Mouse (Mus musculus) CH12.LX (cell line): ENCODE measurements around the gene Nfe2l1. TPM values are rescaled to one million over a fixed set of nuclear protein-coding genes. Genes with fewer than 3 reads are reported as not detected.

Experiments used
- DNase-seq: peaks from one replicate; pipeline ENCODE4 v3.0.0-alpha.2; 2013; ENCODE audit errors: extremely low read depth
- H3K27ac ChIP-seq: 2 replicates; pipeline ENCODE4 v1.5.1; 2012; ENCODE audit warnings: low read depth, mild to moderate bottlenecking, control low read depth, moderate library complexity; ENCODE audit not compliant: insufficient read depth
- H3K27me3 ChIP-seq: replicated peaks from 2 replicates; pipeline ENCODE3; 2012; ENCODE audit warnings: inconsistent platforms
- H3K36me3 ChIP-seq, 2 experiments: replicated peaks in 1 of 2; 2 replicates each; pipeline versions ENCODE3 to v1.6.1; 2012; ENCODE audit warnings: inconsistent platforms in 1 of 2, low read length in 1 of 2, mild to moderate bottlenecking in 1 of 2, mixed read lengths in 1 of 2, moderate library complexity in 1 of 2; ENCODE audit not compliant: control insufficient read depth in 1 of 2, insufficient read depth in 1 of 2
- H3K4me1 ChIP-seq, 2 experiments: 2 replicates each; pipeline ENCODE4 v1.6.1; 2012; ENCODE audit warnings: inconsistent platforms in 1 of 2, moderate library complexity in 1 of 2; ENCODE audit not compliant: insufficient read depth in 2 of 2, control insufficient read depth in 1 of 2
- H3K4me2 ChIP-seq: 2 replicates; pipeline ENCODE4 v1.6.1; 2012; ENCODE audit warnings: low read depth, mild to moderate bottlenecking, control low read depth; ENCODE audit not compliant: poor library complexity, insufficient read depth, severe bottlenecking
- H3K4me3 ChIP-seq, 3 experiments: fragments of 150-350 bp in 1 of 3; sonication (generic) in 1 of 3; replicated peaks in 1 of 3; 2 replicates each; pipeline versions ENCODE3 to v1.5.1; 2011 to 2012; ENCODE audit warnings: low read depth in 2 of 3, low read length in 2 of 3, mild to moderate bottlenecking in 2 of 3, moderate library complexity in 2 of 3, control low read depth in 1 of 3, improper control_type of control experiment in 1 of 3, inconsistent platforms in 1 of 3, mixed read lengths in 1 of 3; ENCODE audit not compliant: poor library complexity in 1 of 3
- H3K79me2 ChIP-seq: replicated peaks from 2 replicates; pipeline ENCODE4 v1.6.1; 2012; ENCODE audit warnings: mild to moderate bottlenecking, moderate library complexity; ENCODE audit not compliant: control insufficient read depth, poor library complexity, insufficient read depth, severe bottlenecking; ENCODE audit errors: extremely low read depth
- H3K9ac ChIP-seq: 2 replicates; pipeline ENCODE4 v1.6.1; 2012; ENCODE audit warnings: low read depth, mild to moderate bottlenecking, control low read depth, moderate library complexity; ENCODE audit not compliant: insufficient read depth
- H3K9me3 ChIP-seq: replicated peaks from 2 replicates; pipeline ENCODE3; 2012; ENCODE audit warnings: low read length, inconsistent platforms, mixed read lengths
- CHD1 ChIP-seq: IDR thresholded peaks from 2 replicates; pipeline ENCODE4 v1.6.1; 2012; ENCODE audit warnings: low read depth, low read length, improper control_type of control experiment, inconsistent platforms
- CTCF ChIP-seq, 2 experiments: IDR thresholded peaks in 1 of 2; conservative IDR thresholded peaks in 1 of 2; 2 replicates each; pipeline ENCODE4 v1.5.1; 2011 to 2012; ENCODE audit warnings: low read depth in 2 of 2, low read length in 2 of 2, improper control_type of control experiment in 1 of 2, inconsistent platforms in 1 of 2, mild to moderate bottlenecking in 1 of 2, moderate library complexity in 1 of 2
- E2F4 ChIP-seq: IDR thresholded peaks from 2 replicates; pipeline ENCODE4 v1.6.1; 2011; ENCODE audit warnings: low read depth, low read length, improper control_type of control experiment; ENCODE audit not compliant: insufficient replicate concordance
- ELF1 ChIP-seq: IDR thresholded peaks from 2 replicates; pipeline ENCODE4 v1.6.1; 2014; ENCODE audit warnings: low read depth, mild to moderate bottlenecking, inconsistent platforms, low read length, improper control_type of control experiment
- EP300 ChIP-seq: IDR thresholded peaks from 2 replicates; pipeline ENCODE4 v1.6.1; 2011; ENCODE audit warnings: low read length, improper control_type of control experiment
- ETS1 ChIP-seq: conservative IDR thresholded peaks from 2 replicates; pipeline ENCODE4 v1.6.1; 2012; ENCODE audit warnings: low read depth, mild to moderate bottlenecking, inconsistent platforms, low read length, improper control_type of control experiment, moderate library complexity
- GABPA ChIP-seq: IDR thresholded peaks from 2 replicates; pipeline ENCODE4 v1.6.1; 2012; ENCODE audit warnings: low read depth, low read length, improper control_type of control experiment, inconsistent platforms; ENCODE audit not compliant: insufficient replicate concordance
- HCFC1 ChIP-seq: IDR thresholded peaks from 2 replicates; pipeline ENCODE4 v1.6.1; 2012; ENCODE audit warnings: low read depth, mild to moderate bottlenecking, inconsistent platforms, low read length, improper control_type of control experiment
- IRF4 ChIP-seq: IDR thresholded peaks from 2 replicates; pipeline ENCODE4 v1.6.1; 2014; ENCODE audit warnings: low read depth, mild to moderate bottlenecking, inconsistent platforms, low read length, improper control_type of control experiment
- JUN ChIP-seq: IDR thresholded peaks from 2 replicates; pipeline ENCODE4 v1.6.1; 2011; ENCODE audit warnings: low read depth, mild to moderate bottlenecking, low read length, improper control_type of control experiment, moderate library complexity; ENCODE audit not compliant: insufficient read depth
- JUND ChIP-seq: conservative IDR thresholded peaks from 2 replicates; pipeline ENCODE4 v1.6.1; 2011; ENCODE audit warnings: low read depth, low read length, improper control_type of control experiment
- KAT2A ChIP-seq: IDR thresholded peaks from 2 replicates; pipeline ENCODE4 v1.6.1; 2012; ENCODE audit warnings: low read length, improper control_type of control experiment, inconsistent platforms; ENCODE audit not compliant: insufficient replicate concordance
- MAX ChIP-seq: IDR thresholded peaks from 2 replicates; pipeline ENCODE4 v1.6.1; 2011; ENCODE audit warnings: low read length, improper control_type of control experiment
- MAZ ChIP-seq: IDR thresholded peaks from 2 replicates; pipeline ENCODE4 v1.6.1; 2012; ENCODE audit warnings: low read depth, mild to moderate bottlenecking, inconsistent platforms, low read length, improper control_type of control experiment, moderate library complexity
- MXI1 ChIP-seq: IDR thresholded peaks from 2 replicates; pipeline ENCODE4 v1.6.1; 2011; ENCODE audit warnings: mild to moderate bottlenecking, low read depth, low read length, improper control_type of control experiment
- MYC ChIP-seq: IDR thresholded peaks from 2 replicates; pipeline ENCODE4 v1.6.1; 2011; ENCODE audit warnings: low read depth, mild to moderate bottlenecking, improper control_type of control experiment, low read length
- NRF1 ChIP-seq: IDR thresholded peaks from 2 replicates; pipeline ENCODE4 v1.6.1; 2014; ENCODE audit warnings: low read depth, mild to moderate bottlenecking, inconsistent platforms, low read length, improper control_type of control experiment, moderate library complexity
- PAX5 ChIP-seq: IDR thresholded peaks from 2 replicates; pipeline ENCODE4 v1.6.1; 2012; ENCODE audit warnings: low read length, inconsistent platforms, mixed read lengths
- POLR2A ChIP-seq: IDR thresholded peaks from 2 replicates; pipeline ENCODE4 v1.6.1; 2011; ENCODE audit warnings: low read depth, mild to moderate bottlenecking, improper control_type of control experiment, low read length
- RAD21 ChIP-seq: IDR thresholded peaks from 2 replicates; pipeline ENCODE4 v1.6.1; 2011; ENCODE audit warnings: low read depth, mild to moderate bottlenecking, low read length, improper control_type of control experiment, moderate library complexity
- SIN3A ChIP-seq: IDR thresholded peaks from 2 replicates; pipeline ENCODE4 v1.6.1; 2012; ENCODE audit warnings: low read length, improper control_type of control experiment, inconsistent platforms
- SMC3 ChIP-seq: IDR thresholded peaks from 2 replicates; pipeline ENCODE4 v1.6.1; 2011; ENCODE audit warnings: low read depth, low read length, improper control_type of control experiment
- TBP ChIP-seq: conservative IDR thresholded peaks from 2 replicates; pipeline ENCODE4 v1.6.1; 2011; ENCODE audit warnings: low read depth, low read length, improper control_type of control experiment
- TCF12 ChIP-seq: IDR thresholded peaks from 2 replicates; pipeline ENCODE4 v1.6.1; 2014; ENCODE audit warnings: low read depth, mild to moderate bottlenecking, inconsistent platforms, low read length, improper control_type of control experiment
- UBTF ChIP-seq: IDR thresholded peaks from 2 replicates; pipeline ENCODE4 v1.6.1; 2012; ENCODE audit warnings: low read depth, mild to moderate bottlenecking, inconsistent platforms, low read length, improper control_type of control experiment, moderate library complexity
- USF1 ChIP-seq: IDR thresholded peaks from 2 replicates; pipeline ENCODE4 v1.6.1; 2014; ENCODE audit warnings: low read depth, mild to moderate bottlenecking, inconsistent platforms, low read length, improper control_type of control experiment
- ZC3H11A ChIP-seq: IDR thresholded peaks from 2 replicates; pipeline ENCODE4 v1.6.1; 2012; ENCODE audit warnings: low read depth, mild to moderate bottlenecking, inconsistent platforms, low read length, improper control_type of control experiment
- ZKSCAN1 ChIP-seq: IDR thresholded peaks from 2 replicates; pipeline ENCODE4 v1.6.1; 2012; ENCODE audit warnings: low read depth, inconsistent platforms, low read length, improper control_type of control experiment, borderline replicate concordance
- ZMIZ1 ChIP-seq: IDR thresholded peaks from 2 replicates; pipeline ENCODE4 v1.6.1; 2012; ENCODE audit warnings: low read depth, mild to moderate bottlenecking, inconsistent platforms, low read length, improper control_type of control experiment
- ZNF384 ChIP-seq: IDR thresholded peaks from 2 replicates; pipeline ENCODE4 v1.6.1; 2012; ENCODE audit warnings: low read depth, low read length, improper control_type of control experiment, inconsistent platforms
- dilution Hi-C: fragments of 300-500 bp; cut with MboI; formaldehyde crosslinking; loops from 2 replicates; pipeline ENCODE4 v1.14.3; 2020; ENCODE audit warnings: low sequenced_read_pairs; ENCODE audit not compliant: extremely low pct_unique_long_range_greater_than_20kb, extremely low pct_ligation_motif_present
- in situ Hi-C: fragments of 300-500 bp; cut with MboI; formaldehyde crosslinking; loops from 3 replicates; pipeline ENCODE4 v1.14.3; 2019; ENCODE audit warnings: low sequenced_read_pairs, low pct_ligation_motif_present, low pct_unique_long_range_greater_than_20kb, mixed read lengths
- polyA plus RNA-seq: library from polyadenylated mRNA; unstranded; fragments of >175 nt; gene quantifications from 2 replicates; pipeline ENCODE4 v1.2.1, GENCODE M21; 2012; ENCODE audit warnings: low read depth; ENCODE audit not compliant: insufficient read length
- total RNA-seq, 2 experiments: library from RNA; depleted of rRNA; stranded (reverse); fragments of 300-350 nt in 1 of 2; fragments of >200 nt in 1 of 2; gene quantifications; 2 replicates each; pipeline ENCODE4 v1.2.3; 2012 to 2014

The Nfe2l1 gene
- total and polyA plus RNA-seq, 3 experiments, result 77.7 to 169 (median 145) TPM

- peak; percentile 56; the same call in 1 of the 2 replicates for TF ChIP-seq MAZ
Measured at GRCm38 (mm10) chr11:96776968-96777962, 52.5 kb downstream of the Nfe2l1 start, which contains the start of gene Snx11 (continued).

DNA sequence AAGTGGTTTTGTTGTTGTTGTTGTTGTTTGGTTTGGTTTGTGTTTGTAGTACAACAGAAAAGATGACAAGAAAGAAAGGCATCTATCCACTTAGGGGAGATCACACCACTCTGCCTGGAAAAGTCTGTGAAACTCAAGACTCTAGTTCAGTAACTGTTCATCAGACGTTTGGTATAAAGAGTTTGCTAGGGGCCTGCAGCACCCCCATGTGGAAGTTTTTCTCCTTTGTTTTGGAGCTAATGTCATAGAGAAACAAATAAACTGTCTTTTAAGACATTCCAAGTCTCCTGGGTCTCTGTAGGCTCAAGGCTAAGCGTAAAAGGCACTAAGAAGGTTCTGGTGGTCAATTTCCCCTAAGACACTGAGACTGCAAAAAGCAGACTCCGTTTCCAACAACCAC lies 53.7 kb downstream of the Nfe2l1 start:
- peaks cover 24% of the 10 kb centered on the region for H3K79me2 ChIP-seq
- H3K9ac ChIP-seq, result peak overlapping the region; percentile 87
- H3K4me3 ChIP-seq, result peak overlapping the region; percentile 74 to 82 (median 80)
- H3K27ac ChIP-seq, result peak overlapping the region; percentile 88
- H3K4me1 ChIP-seq, result peaks cover 24 to 25% of the 10 kb centered on the region in 2 experiments
- dilution Hi-C loops (no loop called here), in situ Hi-C loops (loop anchor here (5.0 kb wide), 1 partner anchor 76 kb away; no protein-coding TSS in a partner anchor)
- H3K9me3 ChIP-seq, result no peaks in the 10 kb centered on the region
- peak overlapping the region; percentile 93 for H3K4me2 ChIP-seq
- no peaks in the 10 kb centered on the region for H3K27me3 ChIP-seq
- H3K36me3 ChIP-seq, result peaks cover 24 to 30% of the 10 kb centered on the region in 2 experiments
- DNase-seq, result no peak
- TF ChIP-seq SIN3A, result peak; percentile 17; the same call in 1 of the 2 replicates
- no peak for TF ChIP-seq E2F4
- TF ChIP-seq JUN, result no peak
- TF ChIP-seq NRF1, result no peak
- no peak for TF ChIP-seq ZKSCAN1
- no peak for TF ChIP-seq ZC3H11A
- peak; percentile 3; the same call in 1 of the 2 replicates for TF ChIP-seq ETS1
- TF ChIP-seq CTCF (conservative IDR thresholded peaks at IDR 0.05 in 1 of 2, IDR thresholded peaks at IDR 0.05 in 1 of 2; ENCODE audit: low read depth in 2 of 2, low read length in 2 of 2), result peak in 1 of 2 experiments; percentile 79; a peak in 2 of 4 replicates
- no peak for TF ChIP-seq TCF12
- TF ChIP-seq CHD1, result no peak
- TF ChIP-seq USF1, result no peak
- peak; percentile 63 for TF ChIP-seq RAD21
- no peak for TF ChIP-seq UBTF
- TF ChIP-seq ZNF384, result no peak
- no peak for TF ChIP-seq ELF1
- no peak for TF ChIP-seq GABPA
- no peak for TF ChIP-seq MYC
- no peak; the same call in 1 of the 2 replicates for TF ChIP-seq HCFC1
- peak; percentile 12; the same call in 1 of the 2 replicates for TF ChIP-seq IRF4
- no peak for TF ChIP-seq MAZ
- peak; percentile 5; the same call in 1 of the 2 replicates for TF ChIP-seq POLR2A
- no peak for TF ChIP-seq MXI1
- no peak; the same call in 1 of the 2 replicates for TF ChIP-seq ZMIZ1
- TF ChIP-seq PAX5, result no peak
- TF ChIP-seq SMC3, result peak; percentile 43
- no peak for TF ChIP-seq JUND
- TF ChIP-seq TBP, result no peak
- no peak for TF ChIP-seq KAT2A
- no peak for TF ChIP-seq MAX
- no peak; the same call in 1 of the 2 replicates for TF ChIP-seq EP300
